Mouse (Mus musculus): Measurements from ENCODE around the gene Serinc4. TPM values are rescaled to one million over a fixed set of nuclear protein-coding genes. Genes with fewer than 3 reads are reported as not detected.
"Not testable (repeated sequence)": the region's sequence is repeated elsewhere in the genome, so short reads cannot be mapped to it uniquely, and the experiment has no call there.

Serinc4 gene
- total RNA-seq (2021): under 1 TPM; 0.27 to 0.39 TPM

- peak; percentile 84 to 86 for DNase-seq (ENCODE audit: low spot score in 2 of 2)
- intact Hi-C loops (cut with DNase I): no loop called here
Observed at GRCm38 (mm10) chr2:121456692-121457642, at the start of gene Serinc4. TSS of gene Serinc4 (minus strand) at chr2:121456781.

GRCm38 (mm10) chr2:121501550-121501949 is 45.0 kb upstream of the Serinc4 start:
- intact Hi-C loops (cut with DNase I); DNase-seq (ENCODE audit: low spot score in 2 of 2): not testable (repeated sequence)

GRCm38 (mm10) chr2:121484403-121484802 is 27.8 kb upstream of the Serinc4 start:
- intact Hi-C loops (cut with DNase I): not testable (repeated sequence)

GRCm38 (mm10) chr2:121483576-121483975 is 27.0 kb upstream of the Serinc4 start:
- no peak for DNase-seq (ENCODE audit: low spot score in 2 of 2)
- intact Hi-C loops (cut with DNase I): no loop called here

More at GRCm38 (mm10) chr2:121484403-121484802, 27.8 kb upstream of the Serinc4 start:
- DNase-seq (ENCODE audit: low spot score in 2 of 2): not testable (repeated sequence)

GRCm38 (mm10) chr2:121480916-121481315 is 24.3 kb upstream of the Serinc4 start:
- intact Hi-C loops (cut with DNase I): not testable (repeated sequence)

GRCm38 (mm10) chr2:121480498-121480897 is 23.9 kb upstream of the Serinc4 start:
- intact Hi-C loops (cut with DNase I): no loop called here
- no peak for DNase-seq (ENCODE audit: low spot score in 2 of 2)

More at GRCm38 (mm10) chr2:121480916-121481315, 24.3 kb upstream of the Serinc4 start:
- not testable (repeated sequence) for DNase-seq (ENCODE audit: low spot score in 2 of 2)

- intact Hi-C loops (cut with DNase I): no loop called here
- DNase-seq (ENCODE audit: low spot score in 2 of 2): no peak
Observed at GRCm38 (mm10) chr2:121477491-121478266, 21.1 kb upstream of the Serinc4 start.

- DNase-seq (ENCODE audit: low spot score in 2 of 2); intact Hi-C loops (cut with DNase I): not testable (repeated sequence)
Observed at GRCm38 (mm10) chr2:121475306-121475705, 18.7 kb upstream of the Serinc4 start.

GRCm38 (mm10) chr2:121474180-121474535 is 17.6 kb upstream of the Serinc4 start:
- intact Hi-C loops (cut with DNase I): loop anchor here (5.0 kb wide), 1 partner anchor 33 kb away; the partner anchor contains the start of genes Mfap1a and Wdr76

GRCm38 (mm10) chr2:121473301-121474179 is 17.0 kb upstream of the Serinc4 start, which contains the start of gene Mfap1b:
TSS of gene Mfap1b (minus strand) at chr2:121474067.
- DNase-seq (ENCODE audit: low spot score in 2 of 2): peak; percentile 83 to 84
- intact Hi-C loops (cut with DNase I): loop anchor here (5.0 kb wide), 1 partner anchor 34 kb away; the partner anchor contains the start of genes Mfap1a and Wdr76

More at GRCm38 (mm10) chr2:121474180-121474535, 17.6 kb upstream of the Serinc4 start:
- DNase-seq (ENCODE audit: low spot score in 2 of 2): no peak

GRCm38 (mm10) chr2:121472783-121473182 is 16.2 kb upstream of the Serinc4 start:
- DNase-seq (ENCODE audit: low spot score in 2 of 2): not testable (repeated sequence)
- intact Hi-C loops (cut with DNase I): loop anchor here (5.0 kb wide), 1 partner anchor 35 kb away; the partner anchor contains the start of genes Mfap1a and Wdr76

GRCm38 (mm10) chr2:121468982-121469381 is 12.4 kb upstream of the Serinc4 start:
- DNase-seq (ENCODE audit: low spot score in 2 of 2); intact Hi-C loops (cut with DNase I): not testable (repeated sequence)

- intact Hi-C loops (cut with DNase I): no loop called here
- no peak for DNase-seq (ENCODE audit: low spot score in 2 of 2)
Observed at GRCm38 (mm10) chr2:121460071-121460470, 3.5 kb upstream of the Serinc4 start.

- intact Hi-C loops (cut with DNase I): no loop called here
- DNase-seq (ENCODE audit: low spot score in 2 of 2): no peak
Observed at GRCm38 (mm10) chr2:121455534-121455933, 1.0 kb downstream of the Serinc4 start.

GRCm38 (mm10) chr2:121453917-121454316 is 2.7 kb downstream of the Serinc4 start:
- intact Hi-C loops (cut with DNase I): no loop called here
- DNase-seq (ENCODE audit: low spot score in 2 of 2): no peak

- no peak for DNase-seq (ENCODE audit: low spot score in 2 of 2)
- intact Hi-C loops (cut with DNase I): no loop called here
Observed at GRCm38 (mm10) chr2:121452990-121453389, 3.6 kb downstream of the Serinc4 start, which contains the start of gene Hypk. TSS of gene Hypk (plus strand) at chr2:121453290.

GRCm38 (mm10) chr2:121452361-121452760 is 4.2 kb downstream of the Serinc4 start:
- no peak for DNase-seq (ENCODE audit: low spot score in 2 of 2)
- intact Hi-C loops (cut with DNase I): no loop called here

GRCm38 (mm10) chr2:121450093-121450492 is 6.5 kb downstream of the Serinc4 start:
- intact Hi-C loops (cut with DNase I): no loop called here
- no peak for DNase-seq (ENCODE audit: low spot score in 2 of 2)

All from left cerebral cortex, postnatal 36 days (tissue).